Mouse (Mus musculus) heart, postnatal 25 days (tissue): ENCODE data around the gene Tap2. TPM values are rescaled to one million over a fixed set of nuclear protein-coding genes. Genes with fewer than 3 reads are reported as not detected.

ENCODE experiments used
- DNase-seq: peaks from one replicate; pipeline ENCODE4 v3.0.0; 2022; ENCODE audit warnings: low spot score
- intact Hi-C: fragments of 180-260 bp; cut with DNase I; formaldehyde crosslinking; loops from one replicate; pipeline ENCODE4 v1.15.1; 2025
- total RNA-seq, 2 experiments: library from RNA; stranded (reverse); gene quantifications; 2 replicates each; pipeline ENCODE4 v1.2.3; 2021

Gene Tap2
- total RNA-seq, 2 experiments from 2014 or later = 21.2 to 22.0 TPM

DNA sequence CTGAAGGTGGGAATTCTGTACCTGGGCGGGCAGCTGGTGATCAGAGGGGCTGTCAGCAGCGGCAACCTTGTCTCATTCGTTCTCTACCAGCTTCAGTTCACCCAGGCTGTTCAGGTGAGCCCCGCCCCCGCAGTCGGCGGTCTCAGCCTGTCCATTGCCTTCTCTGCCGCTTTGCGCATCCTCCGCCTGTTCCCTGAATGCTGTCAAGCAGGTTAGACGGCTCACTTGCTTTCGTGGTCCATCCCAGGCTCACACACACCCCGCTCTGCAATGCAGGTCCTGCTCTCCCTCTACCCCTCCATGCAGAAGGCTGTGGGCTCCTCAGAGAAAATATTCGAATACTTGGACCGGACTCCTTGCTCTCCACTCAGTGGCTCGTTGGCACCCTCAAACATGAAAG is 10.5 kb upstream of the Tap2 start:
- no peak for DNase-seq
- intact Hi-C loops = no loop called here

DNA sequence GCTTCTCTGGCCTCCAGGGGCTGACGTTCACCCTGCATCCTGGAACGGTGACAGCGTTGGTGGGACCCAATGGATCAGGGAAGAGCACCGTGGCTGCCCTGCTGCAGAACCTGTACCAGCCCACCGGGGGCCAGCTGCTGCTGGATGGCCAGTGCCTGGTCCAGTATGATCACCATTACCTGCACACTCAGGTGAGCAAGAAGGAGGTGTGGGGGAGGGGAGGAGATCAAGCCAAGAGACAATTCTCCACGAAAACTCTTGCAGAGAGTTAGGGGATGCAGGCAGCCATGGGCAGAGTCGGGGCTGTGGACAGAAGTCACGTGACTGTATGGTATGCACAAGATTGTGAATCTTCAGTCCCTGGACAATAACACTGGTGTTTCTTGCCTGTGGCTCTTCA is 9.9 kb upstream of the Tap2 start:
- intact Hi-C loops = no loop called here
- no peak for DNase-seq

DNA sequence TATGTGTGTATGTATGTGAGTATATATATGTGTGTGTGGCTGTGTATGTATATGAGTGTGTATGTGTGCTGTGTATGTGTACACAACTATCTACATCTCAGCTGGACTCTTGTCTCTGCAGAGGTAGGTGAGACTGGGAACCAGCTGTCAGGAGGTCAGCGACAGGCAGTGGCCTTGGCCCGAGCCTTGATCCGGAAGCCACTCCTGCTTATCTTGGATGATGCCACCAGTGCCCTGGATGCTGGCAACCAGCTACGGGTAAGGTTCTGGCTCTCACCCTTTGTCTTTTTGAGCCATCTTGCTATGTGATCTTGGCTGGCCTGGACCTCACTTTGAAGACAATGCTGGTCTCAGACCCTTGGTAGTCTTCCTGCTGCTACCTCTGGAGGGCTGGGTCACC is 8.6 kb upstream of the Tap2 start:
- DNase-seq = no peak
- intact Hi-C loops = no loop called here

DNA sequence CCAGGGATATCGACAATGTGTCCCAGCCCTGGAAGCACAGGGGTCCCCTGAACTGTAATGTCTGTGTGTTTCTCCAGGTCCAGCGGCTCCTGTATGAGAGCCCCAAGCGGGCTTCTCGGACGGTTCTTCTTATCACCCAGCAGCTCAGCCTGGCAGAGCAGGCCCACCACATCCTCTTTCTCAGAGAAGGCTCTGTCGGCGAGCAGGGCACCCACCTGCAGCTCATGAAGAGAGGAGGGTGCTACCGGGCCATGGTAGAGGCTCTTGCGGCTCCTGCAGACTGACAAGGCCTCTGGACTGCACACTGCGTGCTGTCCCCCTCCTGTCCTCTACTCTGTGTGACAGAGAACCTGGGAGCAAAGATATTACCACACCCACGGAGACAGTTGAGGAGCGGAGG is 6.8 kb upstream of the Tap2 start:
- DNase-seq = no peak
- intact Hi-C loops = no loop called here

DNA sequence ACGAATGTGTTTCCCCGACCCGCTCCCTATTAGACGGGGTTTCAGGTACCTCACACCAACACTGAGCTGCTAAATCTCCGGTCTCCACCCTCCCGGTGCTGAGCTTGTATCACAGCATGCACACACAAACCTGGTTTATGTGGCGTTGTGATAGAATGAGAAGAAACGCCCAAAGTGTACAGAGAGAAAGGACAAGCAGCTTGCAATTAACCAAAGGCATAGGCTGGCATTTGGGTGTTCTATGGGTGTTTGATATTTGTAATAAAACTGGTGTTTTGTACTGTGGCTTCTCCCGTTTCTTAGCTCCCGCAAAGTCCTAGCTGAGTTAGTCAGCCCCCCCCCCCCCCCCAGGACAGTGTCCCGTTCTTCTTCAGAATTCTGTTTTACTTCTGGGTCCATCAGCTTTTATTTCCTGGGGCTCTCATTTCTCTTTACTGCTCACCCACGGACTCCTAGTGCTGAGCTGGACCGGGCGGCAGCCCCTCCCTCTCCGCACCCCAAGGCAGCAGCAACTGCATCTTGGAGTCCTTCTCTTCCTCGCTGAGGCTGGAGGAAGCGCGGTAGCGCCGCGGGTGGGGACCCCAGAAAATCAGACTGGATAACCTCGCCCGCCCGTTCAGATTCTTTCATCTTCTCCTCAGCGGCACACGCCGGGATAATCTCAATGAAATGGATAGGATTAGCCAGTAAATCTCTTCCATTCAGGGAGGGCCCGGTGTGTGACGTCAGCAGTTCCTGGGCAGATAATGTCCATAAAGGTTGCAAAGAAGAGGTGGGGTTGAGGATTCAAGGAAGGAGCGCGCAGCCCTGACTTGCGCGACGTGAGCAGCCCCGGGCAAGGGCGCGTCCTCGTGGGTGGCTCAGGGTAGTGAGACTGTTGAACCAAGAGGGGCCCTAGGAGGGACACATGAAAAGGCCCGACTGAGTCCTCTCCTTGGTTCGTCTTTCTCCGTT is 6.1 kb upstream of the Tap2 start, which contains the start of gene Psmb8:
TSS of gene Psmb8 (plus strand) at position 781 of the 954 bp plus-strand sequence.
- peak; percentile 81 for DNase-seq
- intact Hi-C loops = no loop called here

GRCm38 (mm10) chr17:34197904-34198520 is 5.3 kb upstream of the Tap2 start:
- intact Hi-C loops = no loop called here
- peak; percentile 43 for DNase-seq

DNA sequence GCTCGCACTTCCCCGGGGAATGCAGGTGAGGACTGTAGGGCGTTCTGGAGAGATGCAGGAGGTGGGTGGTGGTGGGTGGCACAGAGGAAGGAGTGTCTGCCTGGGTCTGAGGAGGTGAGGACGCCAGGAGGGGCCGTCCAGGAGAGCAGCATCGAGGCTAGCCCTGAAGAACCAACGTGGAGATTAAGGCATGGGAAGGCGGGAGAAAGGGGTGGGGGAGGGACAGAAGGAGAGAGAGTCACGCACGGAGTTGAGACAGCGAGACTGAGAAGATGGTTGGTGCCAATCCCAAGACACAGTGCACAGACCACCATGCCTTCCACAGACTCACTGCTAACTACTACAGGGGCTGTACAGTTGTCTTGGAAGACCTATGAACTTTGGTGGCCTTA is 4.8 kb upstream of the Tap2 start:
- no peak for DNase-seq
- intact Hi-C loops = no loop called here

DNA sequence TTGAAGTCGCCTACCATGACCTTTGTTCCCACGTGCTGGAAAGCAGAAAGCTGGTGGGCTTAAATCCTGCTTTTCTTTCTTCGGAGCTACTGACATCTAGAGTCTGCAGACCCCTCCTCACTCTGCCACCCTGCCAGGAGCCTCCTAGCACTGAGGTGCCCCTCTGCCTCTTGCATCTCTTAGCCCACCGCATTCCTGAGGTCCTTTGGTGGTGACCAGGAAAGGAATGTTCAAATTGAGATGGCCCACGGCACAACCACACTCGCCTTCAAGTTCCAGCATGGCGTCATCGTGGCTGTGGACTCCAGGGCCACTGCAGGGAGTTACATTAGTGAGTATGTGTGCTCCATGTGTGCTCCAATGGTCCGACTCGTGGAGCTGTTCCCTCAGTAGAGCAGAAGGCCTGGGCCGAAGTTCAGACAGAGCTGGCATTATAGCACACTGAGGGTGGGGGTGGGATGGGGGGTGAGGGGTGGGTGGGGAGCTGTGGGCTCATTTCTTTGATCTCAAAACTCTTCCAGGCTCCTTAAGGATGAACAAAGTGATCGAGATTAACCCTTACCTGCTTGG is 4.2 kb upstream of the Tap2 start:
- intact Hi-C loops = no loop called here

GRCm38 (mm10) chr17:34200047-34200446 is 3.3 kb upstream of the Tap2 start:
- no peak for DNase-seq
- intact Hi-C loops = loop anchor here (10.0 kb wide), 1 partner anchor 965 kb away; the partner anchor contains the start of gene Prrc2a

More for the DNA sequence above, 4.2 kb upstream of the Tap2 start:
- no peak for DNase-seq

- intact Hi-C loops = loop anchor here (10.0 kb wide), 1 partner anchor 964 kb away; the partner anchor contains the start of gene Prrc2a
- DNase-seq = no peak
These were observed 2.4 kb upstream of the Tap2 start for GRCm38 (mm10) chr17:34200772-34201505.

- intact Hi-C loops = loop anchor here (10.0 kb wide), 1 partner anchor 963 kb away; the partner anchor contains the start of gene Prrc2a
- no peak for DNase-seq
These were observed 1.7 kb upstream of the Tap2 start for GRCm38 (mm10) chr17:34201506-34202055.

- no peak for DNase-seq
- intact Hi-C loops = loop anchor here (10.0 kb wide), 1 partner anchor 962 kb away; the partner anchor contains the start of gene Prrc2a
These were observed 426 bp upstream of the Tap2 start for GRCm38 (mm10) chr17:34202760-34203442.

DNA sequence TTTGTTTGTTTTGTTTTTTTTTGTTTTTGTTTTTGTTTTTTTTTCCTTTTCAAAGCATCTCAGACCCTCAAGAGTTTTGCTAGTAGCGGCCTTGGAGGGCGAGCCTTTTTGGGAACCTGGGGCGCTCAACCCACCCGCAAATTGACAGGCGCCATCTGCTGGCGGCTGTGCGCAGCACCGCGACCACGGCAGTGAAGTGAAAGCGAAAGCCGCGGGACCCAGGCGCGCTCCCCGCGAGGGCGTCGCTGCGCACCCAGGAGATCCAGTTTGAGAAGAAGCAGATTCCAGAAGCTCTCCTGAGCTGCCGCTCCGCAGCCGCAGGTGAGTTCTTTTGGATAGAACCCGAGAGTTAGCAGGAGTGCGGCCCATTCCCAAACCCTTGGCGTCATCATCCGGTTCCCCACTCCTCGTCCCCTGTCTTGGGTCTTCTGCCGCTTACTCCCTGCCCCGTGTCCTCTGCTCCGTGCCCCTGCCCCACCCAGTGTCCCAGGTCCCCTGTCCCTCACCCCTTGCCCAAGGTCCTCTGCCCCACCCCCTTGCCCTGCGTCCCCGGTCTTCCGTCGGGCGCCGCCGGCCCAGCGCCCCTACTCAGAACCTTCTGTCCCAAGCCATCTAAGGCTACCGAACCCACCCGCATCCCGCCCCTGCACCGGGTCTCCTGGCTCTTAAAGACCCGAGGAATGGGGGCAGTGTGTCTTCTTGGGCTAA is 1.1 kb downstream of the Tap2 start:
- peak; percentile 79 for DNase-seq
- intact Hi-C loops = loop anchor here (1.0 to 10.0 kb wide), 4 partner anchors 16 to 960 kb away; partner anchors contain the start of gene Prrc2a

GRCm38 (mm10) chr17:34205021-34205745 is 1.9 kb downstream of the Tap2 start:
- no peak for DNase-seq
- intact Hi-C loops = loop anchor here (2.0 to 10.0 kb wide), 2 partner anchors 16 to 960 kb away; partner anchors contain the start of gene Prrc2a

DNA sequence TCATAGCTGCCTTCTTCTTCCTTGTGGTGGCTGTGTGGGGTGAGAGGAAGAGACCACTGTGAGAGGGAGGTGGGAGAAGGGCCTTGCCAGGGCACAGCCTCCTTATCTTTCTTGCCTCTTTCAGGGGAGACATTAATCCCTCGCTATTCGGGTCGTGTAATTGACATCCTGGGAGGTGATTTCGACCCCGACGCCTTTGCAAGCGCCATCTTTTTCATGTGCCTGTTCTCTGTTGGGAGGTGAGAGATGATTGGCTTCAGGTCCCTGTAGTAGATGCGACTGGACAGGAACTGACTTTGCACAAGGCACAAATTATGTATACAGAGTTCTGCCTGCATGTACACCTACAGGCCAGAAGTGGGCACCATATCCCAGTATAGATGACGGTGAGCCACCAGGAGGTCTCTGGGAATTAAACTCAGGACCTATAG is 2.4 kb downstream of the Tap2 start:
- intact Hi-C loops = loop anchor here (2.0 to 10.0 kb wide), 2 partner anchors 17 to 959 kb away; partner anchors contain the start of gene Prrc2a
- no peak for DNase-seq

DNA sequence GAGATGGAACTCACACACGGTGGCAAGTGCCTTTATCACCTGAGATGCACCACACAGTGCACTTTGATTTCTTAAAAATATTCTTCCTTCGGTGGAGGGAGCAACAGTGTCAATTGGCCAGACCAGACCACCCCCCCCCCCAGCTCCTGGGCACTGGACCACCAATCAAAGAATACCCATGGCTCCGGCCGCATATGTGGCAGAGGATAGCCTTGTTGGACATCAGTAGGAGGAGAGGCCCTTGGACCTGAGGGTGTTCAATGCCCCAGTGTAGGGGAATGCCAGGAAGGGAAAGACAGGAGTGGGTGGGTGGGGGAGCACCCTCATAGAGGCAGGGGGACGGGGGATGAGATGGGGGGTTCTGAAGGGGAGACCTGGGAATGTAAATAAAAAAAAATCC is 3.4 kb downstream of the Tap2 start:
- intact Hi-C loops = loop anchor here (10.0 kb wide), 1 partner anchor 958 kb away; the partner anchor contains the start of gene Prrc2a
- DNase-seq = no peak

GRCm38 (mm10) chr17:34207456-34207855 is 4.1 kb downstream of the Tap2 start:
- intact Hi-C loops = loop anchor here (10.0 kb wide), 1 partner anchor 957 kb away; the partner anchor contains the start of gene Prrc2a
- no peak for DNase-seq
